Mouse (Mus musculus) gastrocnemius, postnatal 4 days (tissue): ENCODE results near the gene Mrpl23. TPM values are rescaled to one million over a fixed set of nuclear protein-coding genes. Genes with fewer than 3 reads are reported as not detected.

Experiments used
- DNase-seq, 2 experiments: peaks; one replicate each; pipeline ENCODE4 v3.0.0; 2021 to 2022; ENCODE audit warnings: low spot score in 2 of 2, mixed read lengths in 2 of 2
- total RNA-seq, 2 experiments: library from RNA; stranded (reverse); gene quantifications; 2 replicates each; pipeline ENCODE4 v1.2.3; 2021

Mrpl23 gene
- total RNA-seq, 2 experiments from 2014 or later, result 6.3 to 9.4 TPM

DNA sequence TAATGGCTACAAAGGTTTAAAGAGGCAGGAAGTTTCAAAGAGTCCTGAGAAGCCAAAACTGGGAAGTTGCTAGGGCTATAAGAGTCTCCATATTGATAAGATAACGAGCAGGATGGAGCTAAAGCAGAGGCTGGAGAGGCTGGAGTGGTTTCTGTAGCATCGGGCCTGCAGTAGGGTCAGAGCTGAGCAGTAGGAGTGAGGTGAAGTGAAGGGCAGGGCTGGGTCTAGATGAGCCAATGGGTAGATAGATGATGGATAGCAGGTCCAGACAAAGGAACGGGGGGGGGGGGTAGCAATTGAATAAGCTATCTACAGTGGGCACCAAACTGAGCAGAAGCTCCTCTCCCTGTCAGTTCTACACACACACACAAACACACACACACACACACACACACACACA lies 15.0 kb upstream of the Mrpl23 start:
- no peak for DNase-seq

GRCm38 (mm10) chr7:142520331-142520730 lies 12.2 kb upstream of the Mrpl23 start:
- DNase-seq, result no peak

GRCm38 (mm10) chr7:142522352-142522751 lies 10.1 kb upstream of the Mrpl23 start:
- peak in 1 of 2 experiments; percentile 59 for DNase-seq

DNA sequence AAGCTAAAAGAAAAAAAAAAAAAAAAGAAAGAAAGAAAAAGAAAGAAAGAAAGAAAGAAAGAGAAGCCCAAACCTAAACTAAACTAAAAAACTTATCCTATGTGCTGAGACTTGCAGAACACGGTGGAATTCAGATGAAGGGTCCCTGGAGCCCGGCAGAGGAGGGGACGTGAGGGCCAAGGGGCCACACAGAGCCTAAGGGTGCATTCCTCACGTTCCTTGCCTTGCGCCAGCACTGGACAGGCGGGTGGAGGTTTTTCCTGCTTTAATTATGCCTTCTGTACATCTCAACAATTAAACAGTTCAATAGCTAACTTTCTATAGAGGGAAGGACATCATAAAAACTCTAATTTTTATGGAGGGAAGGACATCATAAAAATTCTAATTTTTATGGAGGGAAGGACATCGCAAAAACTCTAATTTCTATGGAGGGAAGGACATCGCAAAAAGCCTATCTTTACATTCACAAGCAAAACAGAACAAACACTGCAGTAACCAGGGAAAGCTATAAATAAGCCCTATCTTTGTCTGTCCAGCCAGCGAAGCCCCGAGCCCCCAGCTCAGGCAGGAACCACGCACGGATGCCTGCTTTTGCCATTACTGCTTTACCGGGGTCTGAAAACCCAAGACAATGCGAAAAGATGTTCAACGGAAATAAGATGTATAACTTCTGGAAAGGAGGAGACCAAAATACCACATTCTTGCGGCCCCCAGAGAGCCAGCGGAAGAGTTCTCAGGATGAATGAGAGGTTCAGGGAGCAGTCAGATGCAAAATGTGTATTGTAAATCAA lies 9.1 kb upstream of the Mrpl23 start:
- DNase-seq, result no peak

DNA sequence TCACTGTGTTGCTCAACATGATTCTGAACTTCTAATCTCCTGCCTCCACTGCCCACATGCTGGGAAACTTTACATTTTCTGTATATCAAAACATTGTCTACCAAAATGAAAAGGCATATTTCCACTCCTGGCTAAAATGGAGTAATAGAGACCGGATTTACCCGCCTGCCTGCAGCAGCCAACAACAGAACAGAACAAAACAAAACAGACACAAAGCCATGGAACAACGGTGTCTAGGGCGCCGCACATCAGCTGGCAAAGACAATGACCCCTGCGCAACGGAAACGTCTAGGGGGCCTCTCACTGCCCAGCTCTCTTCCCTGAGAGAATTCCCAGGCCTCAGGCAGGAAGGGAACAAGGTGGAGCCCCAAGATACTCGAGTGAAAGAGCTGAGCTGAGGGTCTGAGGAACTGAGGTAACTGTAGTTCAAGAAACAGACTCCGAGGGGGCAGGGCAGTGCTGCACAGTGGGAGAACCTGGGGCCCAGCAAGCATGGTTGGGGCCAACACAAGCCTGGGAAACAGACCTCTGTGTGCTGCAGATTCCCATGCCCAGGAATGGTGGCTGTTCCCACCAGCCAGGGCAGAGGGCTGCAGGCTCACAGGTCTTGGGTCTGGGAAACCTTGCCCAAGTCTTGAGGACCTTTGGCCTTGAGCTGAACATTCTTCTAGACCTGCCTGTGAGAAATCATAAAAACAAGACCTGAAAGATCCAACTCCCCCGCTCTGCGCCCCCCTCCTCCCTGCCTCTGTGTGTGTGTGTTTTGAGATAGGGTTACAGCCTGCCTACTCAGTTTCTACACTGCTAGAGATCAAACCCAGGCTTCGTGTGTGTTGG lies 6.9 kb upstream of the Mrpl23 start:
- DNase-seq, result no peak

- no peak for DNase-seq
Measured at GRCm38 (mm10) chr7:142529350-142529749, 3.1 kb upstream of the Mrpl23 start.

- peak in 1 of 2 experiments; percentile 70 for DNase-seq
Measured at GRCm38 (mm10) chr7:142531973-142532521, 439 bp upstream of the Mrpl23 start.

DNA sequence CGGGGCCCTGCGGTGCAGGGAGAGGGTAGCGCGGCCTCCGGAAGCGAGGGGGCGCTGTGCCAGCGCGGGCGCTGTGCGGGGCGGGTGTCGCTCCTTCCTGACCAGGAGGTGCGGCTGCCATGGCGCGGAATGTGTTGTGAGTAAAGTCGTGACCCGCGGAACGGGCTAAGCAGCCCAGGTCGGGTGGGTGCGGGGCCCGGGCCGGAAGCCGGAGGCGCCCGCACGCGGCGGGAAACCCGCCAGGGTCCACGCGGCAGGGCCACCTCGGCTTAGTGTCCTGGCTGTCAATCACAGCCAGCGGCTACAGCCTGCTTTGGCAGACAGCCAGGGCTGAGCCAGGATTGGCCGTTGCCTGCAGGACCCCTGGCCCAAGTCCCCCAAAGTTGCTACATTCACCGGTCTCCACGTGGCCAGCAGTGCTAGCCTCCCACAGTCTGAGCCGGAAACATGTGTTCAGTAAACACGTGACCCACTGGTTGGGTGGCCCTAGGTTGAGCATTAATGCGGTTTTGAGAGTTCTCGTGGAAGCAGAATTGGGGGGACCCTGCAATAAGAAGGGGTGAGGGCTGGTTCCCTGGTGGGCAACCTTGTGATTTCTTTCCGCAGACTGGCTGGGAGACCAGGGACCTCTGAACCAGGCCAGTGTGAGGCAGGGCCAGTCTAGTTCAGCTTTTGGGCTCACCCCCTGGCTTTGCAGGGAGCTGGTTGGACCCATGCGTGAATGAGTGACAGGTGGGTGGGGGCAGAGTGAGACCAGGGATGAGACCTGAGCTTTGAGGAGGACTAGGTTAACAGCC lies 771 bp downstream of the Mrpl23 start:
- DNase-seq, result peak; percentile 76 to 86

GRCm38 (mm10) chr7:142535116-142535515 lies 2.6 kb downstream of the Mrpl23 start:
- DNase-seq, result peak in 1 of 2 experiments; percentile 70

GRCm38 (mm10) chr7:142535832-142536231 lies 3.3 kb downstream of the Mrpl23 start:
- DNase-seq, result no peak

DNA sequence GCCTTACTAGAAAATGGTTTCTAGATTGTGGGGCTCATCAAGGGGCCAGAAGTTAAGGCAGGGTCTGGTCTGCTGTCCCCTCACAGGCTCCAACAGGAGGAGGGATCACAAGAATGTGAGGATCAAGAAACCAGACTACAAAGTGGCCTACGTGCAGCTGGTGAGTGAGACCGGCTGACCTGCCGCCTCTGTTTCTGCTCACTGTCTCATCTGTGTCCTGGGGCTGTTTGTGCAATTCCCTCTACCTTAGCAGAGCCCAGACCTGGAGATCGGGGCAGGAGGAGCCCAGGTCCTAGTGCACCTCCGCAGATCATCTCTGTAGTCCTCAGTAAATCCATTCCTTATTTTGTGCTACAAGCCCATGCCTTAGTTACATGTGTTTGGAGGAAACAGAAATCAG lies 4.7 kb downstream of the Mrpl23 start:
- DNase-seq, result no peak

DNA sequence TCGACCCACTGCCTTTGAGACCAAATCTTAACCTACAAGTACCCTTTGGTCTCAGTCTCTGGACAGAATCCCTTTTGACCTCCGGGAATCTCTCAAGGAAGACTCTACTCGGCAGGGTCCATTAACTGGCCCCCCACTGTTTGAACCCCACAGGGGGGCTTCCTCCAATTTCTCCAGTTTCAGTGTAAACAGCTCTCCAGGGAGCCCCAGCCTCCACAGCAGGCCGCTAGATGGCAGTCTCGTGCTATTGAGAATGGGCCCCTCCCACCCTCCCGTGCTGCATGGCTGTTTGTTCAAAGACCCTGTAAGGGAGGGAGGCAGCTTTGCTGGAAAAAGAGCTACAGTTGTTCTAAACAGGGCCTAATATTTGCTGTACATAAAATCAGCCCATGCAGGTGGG lies 5.4 kb downstream of the Mrpl23 start:
- peak; percentile 58 to 84 for DNase-seq

- DNase-seq, result no peak
Measured at GRCm38 (mm10) chr7:142538291-142538690, 5.8 kb downstream of the Mrpl23 start.

- DNase-seq, result no peak
Measured at GRCm38 (mm10) chr7:142538766-142539165, 6.3 kb downstream of the Mrpl23 start.

- DNase-seq, result no peak
Measured at GRCm38 (mm10) chr7:142539828-142540227, 7.3 kb downstream of the Mrpl23 start.

- no peak for DNase-seq
Measured at GRCm38 (mm10) chr7:142542771-142543303, 10.4 kb downstream of the Mrpl23 start.

DNA sequence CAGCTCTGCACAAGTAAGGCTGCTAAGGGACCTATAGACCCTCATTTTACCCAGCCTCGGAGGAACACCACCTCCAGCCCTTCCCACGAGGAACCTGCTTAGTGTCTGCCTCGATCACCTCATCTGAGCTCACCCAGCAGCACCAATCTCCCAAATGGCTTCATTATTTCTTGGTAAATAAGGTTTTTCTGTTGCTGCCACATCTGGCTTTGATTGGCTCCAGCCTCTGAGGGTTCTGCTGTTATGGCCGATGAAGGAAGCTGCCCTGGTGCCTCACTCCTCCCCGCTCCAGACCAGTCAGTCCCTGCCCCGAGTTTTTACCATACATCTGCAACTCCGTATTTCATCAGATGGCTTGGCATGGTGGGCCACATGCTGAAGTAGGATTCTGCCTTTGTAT lies 13.5 kb downstream of the Mrpl23 start:
- no peak for DNase-seq

DNA sequence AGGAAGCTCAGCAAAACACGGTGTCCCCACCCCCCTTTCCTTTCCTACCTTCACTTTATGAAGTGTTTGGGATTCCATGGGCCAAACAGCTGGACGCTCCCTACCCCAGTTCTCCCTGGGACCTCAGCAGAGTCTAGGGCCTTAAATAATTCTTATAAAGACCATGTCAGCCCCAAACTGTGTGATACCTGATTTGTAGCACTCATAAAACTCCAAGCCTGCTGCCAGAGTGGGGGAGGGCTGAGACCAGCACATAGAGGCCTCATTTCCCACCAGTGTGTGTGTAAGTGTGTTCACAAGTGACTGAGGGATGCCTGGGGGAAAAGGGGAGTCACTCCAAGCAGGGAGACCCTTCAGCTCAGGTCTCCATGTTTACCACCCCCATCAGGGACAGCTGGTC lies 15.4 kb downstream of the Mrpl23 start:
- DNase-seq, result no peak

- DNase-seq, result no peak
Measured at GRCm38 (mm10) chr7:142548706-142549105, 16.2 kb downstream of the Mrpl23 start.

DNA sequence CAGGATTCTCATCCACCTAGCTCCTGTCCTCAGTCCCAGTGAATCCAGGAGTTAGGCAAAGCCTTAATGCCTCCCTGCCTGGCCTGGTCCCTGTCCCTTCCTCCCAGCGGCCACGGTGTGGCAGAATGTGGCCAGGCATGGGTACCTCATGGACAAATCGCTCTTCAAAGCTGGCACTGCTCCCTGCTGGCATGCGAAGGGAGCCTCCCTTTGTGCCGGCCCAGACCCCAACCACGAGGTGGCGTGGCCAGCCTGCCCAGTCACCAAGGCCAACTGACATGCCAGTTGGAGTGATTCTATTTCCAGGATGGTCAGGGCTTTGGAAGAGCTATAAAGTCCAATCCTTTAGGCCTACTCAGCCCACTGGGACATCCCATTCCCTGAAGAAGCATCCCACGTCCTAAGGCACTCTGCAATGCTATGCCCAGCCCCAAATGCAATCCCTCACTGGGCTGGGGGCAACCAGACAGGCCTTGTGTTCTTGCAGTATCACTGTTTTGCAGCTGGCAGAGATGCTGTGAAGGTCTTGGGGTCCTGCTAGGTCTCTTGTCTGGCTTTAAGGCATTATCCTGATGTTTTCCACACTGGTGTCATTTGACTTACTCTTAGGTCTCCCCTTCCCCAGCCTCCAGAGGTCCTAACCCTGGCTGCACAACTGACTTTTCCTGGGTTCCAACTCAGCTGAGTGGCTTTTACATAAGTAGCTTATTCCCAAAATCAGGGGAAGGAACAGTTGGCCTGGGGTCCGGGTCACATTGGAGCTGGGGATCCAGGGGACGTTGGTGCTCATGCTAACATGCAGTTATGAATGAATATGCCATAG lies 17.7 kb downstream of the Mrpl23 start:
- peak in 1 of 2 experiments; percentile 81 for DNase-seq
